Mouse (Mus musculus): ENCODE data around the gene Mypop. TPM values are rescaled to one million over a fixed set of nuclear protein-coding genes. Genes with fewer than 3 reads are reported as not detected.

The Mypop gene
- polyA plus RNA-seq, 1 experiment from 2014 or later: 1.1 TPM

- Histone ChIP-seq H3K36me3 (ENCODE audit: control insufficient read depth, insufficient read depth) (peaks cover 80% of the 10 kb centered on the region), H3K27ac (ENCODE audit: low read depth, low read length) (no peak overlapping the region), H3K27me3 (replicated peaks; ENCODE audit: control insufficient read depth, insufficient read depth, low read length) (no peaks in the 10 kb centered on the region), H3K9me3 (ENCODE audit: control insufficient read depth) (no peaks in the 10 kb centered on the region), H3K4me1 (replicated peaks; ENCODE audit: control insufficient read depth, insufficient read depth, low read length) (no peaks in the 10 kb centered on the region), H3K4me2 (replicated peaks; ENCODE audit: low read depth) (no peak overlapping the region), H3K9ac (ENCODE audit: low read depth, low read length) (no peak overlapping the region), H3K4me3 (ENCODE audit: low read depth, low read length) (no peak overlapping the region)
- WGBS: 82% methylated on average over 8 of the region's 8 CpGs
- ATAC-seq: no peak
- no peak for TF ChIP-seq CTCF (IDR thresholded peaks at IDR 0.05; ENCODE audit: low read depth)
These were observed 59.1 kb downstream of the Mypop start for GRCm38 (mm10) chr7:19050172-19050571.

DNA sequence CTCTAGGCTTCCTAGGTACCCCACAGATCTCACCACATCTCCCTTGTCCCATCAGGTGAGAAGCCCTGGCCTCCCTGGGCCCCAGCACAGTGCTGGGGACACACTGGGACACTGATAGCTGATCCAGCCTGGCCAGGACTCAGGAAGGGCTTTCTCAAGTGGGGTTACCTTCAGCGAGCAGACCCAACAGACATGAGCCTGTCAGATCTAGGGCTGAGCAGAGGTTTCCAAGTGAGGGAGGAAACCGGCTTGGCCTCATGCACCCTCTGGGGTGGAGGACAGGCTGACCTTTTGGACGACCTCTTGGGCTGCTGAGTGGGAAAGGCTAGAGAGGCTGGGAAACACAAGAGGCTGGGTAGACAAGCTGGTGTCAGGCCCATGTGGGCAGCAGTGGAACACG, 60.1 kb downstream of the Mypop start:
- WGBS: 71% methylated on average over 4 of the region's 4 CpGs
- Histone ChIP-seq H3K4me3 (ENCODE audit: low read depth, low read length) (no peak overlapping the region), H3K27ac (ENCODE audit: low read depth, low read length) (no peak overlapping the region), H3K4me2 (replicated peaks; ENCODE audit: low read depth) (no peak overlapping the region), H3K36me3 (ENCODE audit: control insufficient read depth, insufficient read depth) (peaks cover 73% of the 10 kb centered on the region), H3K9me3 (ENCODE audit: control insufficient read depth) (no peaks in the 10 kb centered on the region), H3K27me3 (replicated peaks; ENCODE audit: control insufficient read depth, insufficient read depth, low read length) (no peaks in the 10 kb centered on the region), H3K4me1 (replicated peaks; ENCODE audit: control insufficient read depth, insufficient read depth, low read length) (no peaks in the 10 kb centered on the region), H3K9ac (ENCODE audit: low read depth, low read length) (no peak overlapping the region)
- no peak for ATAC-seq
- TF ChIP-seq CTCF (IDR thresholded peaks at IDR 0.05; ENCODE audit: low read depth): no peak

Other genes starting within 250 kb of the Mypop start
- not detected in 2 replicates for gene Psg19, start 192.7 kb upstream of the Mypop start, polyA plus RNA-seq (2015; fragmentation: Nextera tagmentation; extraction: Ambion mirVana)
- not detected in 2 replicates for gene Psg17, start 169.6 kb upstream of the Mypop start, polyA plus RNA-seq (2015; fragmentation: Nextera tagmentation; extraction: Ambion mirVana)
- gene Mill2, start 151.3 kb upstream of the Mypop start, polyA plus RNA-seq (2015; fragmentation: Nextera tagmentation; extraction: Ambion mirVana): 0.72 and 1.4 TPM in 2 replicates
- 141 and 155 TPM in 2 replicates for gene Pglyrp1, start 119.9 kb upstream of the Mypop start, polyA plus RNA-seq (2015; fragmentation: Nextera tagmentation; extraction: Ambion mirVana)
- gene Ccdc61, start 80.8 kb upstream of the Mypop start, polyA plus RNA-seq (2015; fragmentation: Nextera tagmentation; extraction: Ambion mirVana): 13.5 and 15.1 TPM in 2 replicates
- 0.18 and 0.24 TPM in 2 replicates for gene Nova2, start 65.4 kb upstream of the Mypop start, polyA plus RNA-seq (2015; fragmentation: Nextera tagmentation; extraction: Ambion mirVana)
- gene Nanos2, start 3.8 kb upstream of the Mypop start, polyA plus RNA-seq (2015; fragmentation: Nextera tagmentation; extraction: Ambion mirVana): not detected in 2 replicates
- 11.4 and 11.9 TPM in 2 replicates for gene Irf2bp1, start 12.8 kb downstream of the Mypop start, polyA plus RNA-seq (2015; fragmentation: Nextera tagmentation; extraction: Ambion mirVana)
- 11.8 and 12.4 TPM in 2 replicates for gene Foxa3, start 32.3 kb downstream of the Mypop start, polyA plus RNA-seq (2015; fragmentation: Nextera tagmentation; extraction: Ambion mirVana)
- gene Sympk, start 33.1 kb downstream of the Mypop start, polyA plus RNA-seq (2015; fragmentation: Nextera tagmentation; extraction: Ambion mirVana): 8.9 and 9.1 TPM in 2 replicates
- not detected in 2 replicates for gene Rsph6a, start 63.4 kb downstream of the Mypop start, polyA plus RNA-seq (2015; fragmentation: Nextera tagmentation; extraction: Ambion mirVana)
- gene Dmwd, start 85.0 kb downstream of the Mypop start, polyA plus RNA-seq (2015; fragmentation: Nextera tagmentation; extraction: Ambion mirVana): 4.7 and 5.4 TPM in 2 replicates
- 50.8 and 60.4 TPM in 2 replicates for gene Dmpk, start 92.6 kb downstream of the Mypop start, polyA plus RNA-seq (2015; fragmentation: Nextera tagmentation; extraction: Ambion mirVana)
- gene Six5, start 103.3 kb downstream of the Mypop start, polyA plus RNA-seq (2015; fragmentation: Nextera tagmentation; extraction: Ambion mirVana): 4.6 and 5.1 TPM in 2 replicates
- 0.38 and 0.39 TPM in 2 replicates for gene Gm4969, start 127.1 kb downstream of the Mypop start, polyA plus RNA-seq (2015; fragmentation: Nextera tagmentation; extraction: Ambion mirVana)
- gene Fbxo46, start 128.6 kb downstream of the Mypop start, polyA plus RNA-seq (2015; fragmentation: Nextera tagmentation; extraction: Ambion mirVana): 4.8 and 5.1 TPM in 2 replicates
- gene Qpctl, start 158.0 kb downstream of the Mypop start, polyA plus RNA-seq (2015; fragmentation: Nextera tagmentation; extraction: Ambion mirVana): 7.3 and 8.1 TPM in 2 replicates
- gene Snrpd2, start 158.5 kb downstream of the Mypop start, polyA plus RNA-seq (2015; fragmentation: Nextera tagmentation; extraction: Ambion mirVana): 66.3 and 69.6 TPM in 2 replicates
- 0.48 and 0.67 TPM in 2 replicates for gene Gipr, start 174.9 kb downstream of the Mypop start, polyA plus RNA-seq (2015; fragmentation: Nextera tagmentation; extraction: Ambion mirVana)
- gene Eml2, start 185.2 kb downstream of the Mypop start, polyA plus RNA-seq (2015; fragmentation: Nextera tagmentation; extraction: Ambion mirVana): 5.0 and 5.1 TPM in 2 replicates
- gene Gpr4, start 221.3 kb downstream of the Mypop start, polyA plus RNA-seq (2015; fragmentation: Nextera tagmentation; extraction: Ambion mirVana): 1.3 and 1.6 TPM in 2 replicates
- 26.5 and 27.5 TPM in 2 replicates for gene Opa3, start 237.1 kb downstream of the Mypop start, polyA plus RNA-seq (2015; fragmentation: Nextera tagmentation; extraction: Ambion mirVana)